Mouse (Mus musculus): Measurements from ENCODE around the gene Adcy7.

Adcy7 gene

GRCm38 (mm10) chr8:88274090-88274489 is 1.9 kb downstream of the Adcy7 start:
- DNase-seq: no peak

GRCm38 (mm10) chr8:88279220-88279619 is 7.0 kb downstream of the Adcy7 start:
- no peak for DNase-seq

- no peak for DNase-seq
Observed at GRCm38 (mm10) chr8:88279670-88280069, 7.5 kb downstream of the Adcy7 start.

GRCm38 (mm10) chr8:88280904-88281303 is 8.7 kb downstream of the Adcy7 start:
- DNase-seq: no peak

- peak; percentile 51 for DNase-seq
Observed at GRCm38 (mm10) chr8:88282684-88283083, 10.5 kb downstream of the Adcy7 start.

GRCm38 (mm10) chr8:88283243-88284115 is 11.3 kb downstream of the Adcy7 start:
- DNase-seq: no peak

GRCm38 (mm10) chr8:88284738-88285137 is 12.5 kb downstream of the Adcy7 start:
- no peak for DNase-seq

- no peak for DNase-seq
Observed at GRCm38 (mm10) chr8:88285469-88286356, 13.5 kb downstream of the Adcy7 start.

GRCm38 (mm10) chr8:88286421-88286960 is 14.3 kb downstream of the Adcy7 start:
- DNase-seq: no peak

- DNase-seq: no peak
Observed at GRCm38 (mm10) chr8:88288622-88289242, 16.5 kb downstream of the Adcy7 start.

- no peak for DNase-seq
Observed at GRCm38 (mm10) chr8:88289901-88290300, 17.7 kb downstream of the Adcy7 start.

GRCm38 (mm10) chr8:88290326-88291304 is 18.4 kb downstream of the Adcy7 start:
- no peak for DNase-seq

GRCm38 (mm10) chr8:88291305-88291690 is 19.1 kb downstream of the Adcy7 start:
- DNase-seq: no peak

- no peak for DNase-seq
Observed at GRCm38 (mm10) chr8:88292926-88293325, 20.7 kb downstream of the Adcy7 start.

- no peak for DNase-seq
Observed at GRCm38 (mm10) chr8:88293590-88294356, 21.6 kb downstream of the Adcy7 start.

GRCm38 (mm10) chr8:88294977-88295376 is 22.8 kb downstream of the Adcy7 start:
- DNase-seq: no peak

GRCm38 (mm10) chr8:88297976-88298732 is 26.0 kb downstream of the Adcy7 start:
- DNase-seq: peak; percentile 15

- no peak for DNase-seq
Observed at GRCm38 (mm10) chr8:88298733-88299103, 26.5 kb downstream of the Adcy7 start.

GRCm38 (mm10) chr8:88299907-88300603 is 27.9 kb downstream of the Adcy7 start:
- DNase-seq: no peak

Data from kidney, adult 11 months (tissue).